Mouse (Mus musculus): ENCODE measurements around the gene Krtap4-2.
A peak's percentile ranks its signal among the peaks of the same experiment; 100 is the strongest.

Gene Krtap4-2

GRCm38 (mm10) chr11:99590981-99591380, 43.9 kb downstream of the Krtap4-2 start, which contains the start of gene Krtap1-3:
Gene Krtap1-3, minus strand, starts transcription at chr11:99591339.
- DNase-seq (ENCODE audit: low read depth, low spot score), result no peak

GRCm38 (mm10) chr11:99585096-99585495, 49.8 kb downstream of the Krtap4-2 start:
- DNase-seq (ENCODE audit: low read depth, low spot score), result peak; percentile 57
